Mouse (Mus musculus) heart, adult 2 months (tissue): ENCODE results near the gene Elf1.

ENCODE experiments used
- CTCF ChIP-seq: fragments of 200-600 bp; IDR thresholded peaks from 2 replicates; pipeline ENCODE4 v1.8.1; 2022; ENCODE audit warnings: antibody characterized with exemption, mild to moderate bottlenecking, moderate library complexity
- EP300 ChIP-seq: fragments of 200-500 bp; IDR thresholded peaks from 2 replicates; pipeline ENCODE4 v1.6.1; 2011; ENCODE audit warnings: low read depth, low read length, control low read depth; ENCODE audit not compliant: insufficient read depth
- POLR2A ChIP-seq: fragments of 200-500 bp; IDR thresholded peaks from 2 replicates; pipeline ENCODE4 v1.6.1; 2011; ENCODE audit warnings: mild to moderate bottlenecking, low read depth, low read length, control low read depth; ENCODE audit not compliant: insufficient read depth

DNA sequence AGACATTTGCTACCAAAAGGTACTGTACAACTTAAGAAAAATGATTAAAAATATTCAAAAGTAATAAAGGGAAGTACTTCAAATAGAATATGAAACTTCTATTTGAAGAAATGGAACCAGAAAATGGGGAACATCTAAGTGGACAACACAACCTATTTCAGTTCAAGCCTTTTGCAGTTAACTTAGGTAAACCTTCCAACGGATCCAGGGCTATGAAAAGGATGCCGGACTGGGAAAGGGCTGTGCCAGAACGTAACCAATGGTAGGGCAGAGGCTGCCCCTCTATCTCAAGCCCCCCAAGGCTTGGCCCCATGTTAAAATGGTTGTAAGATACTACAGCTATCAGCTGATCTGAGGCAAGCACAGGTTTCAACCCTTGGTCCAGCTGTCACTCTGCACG, 20.0 kb upstream of the Elf1 start:
- TF ChIP-seq EP300, result no peak
- no peak for TF ChIP-seq CTCF
- TF ChIP-seq POLR2A, result no peak
